Mouse (Mus musculus) stomach, postnatal 0 days (tissue): ENCODE measurements around the gene Cts6.

ENCODE experiments used
- CTCF ChIP-seq: IDR thresholded peaks from 2 replicates; pipeline ENCODE4 v1.5.1; 2016; ENCODE audit warnings: antibody characterized with exemption, low read depth, mild to moderate bottlenecking, moderate library complexity
- EP300 ChIP-seq: optimal IDR thresholded peaks from 2 replicates; pipeline ENCODE3; 2016; ENCODE audit warnings: antibody characterized with exemption

DNA sequence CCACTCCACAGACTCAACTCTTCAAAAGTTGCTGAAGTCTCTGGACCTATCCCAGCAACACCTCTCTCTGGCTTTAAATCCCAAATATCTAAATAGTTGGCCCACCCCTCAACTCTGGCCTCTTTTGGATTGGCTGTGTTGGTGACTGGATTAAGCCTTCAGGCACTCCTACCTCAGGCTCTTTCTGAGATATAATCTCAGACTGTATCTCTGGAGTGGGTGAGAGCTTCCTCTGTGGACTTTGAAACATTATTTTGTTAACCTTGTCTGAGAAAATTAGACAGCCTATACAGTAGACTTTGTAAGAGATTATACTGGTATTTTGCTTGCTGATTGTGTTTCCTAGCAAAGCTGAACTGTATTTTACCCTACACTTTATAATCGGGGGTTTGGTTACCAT, 39.1 kb downstream of the Cts6 start, which contains the start of gene Ctsr:
- TF ChIP-seq CTCF (no peak), EP300 (no peak)
